Mouse (Mus musculus): ENCODE measurements at regions not wholly inside any gene's neighbourhood (a gene's known extent, or its start where the extent isn't known, plus 50 kb on each side); places are given as distances from the start of the nearest gene placed in this dataset.
A peak's percentile ranks its signal among the peaks of the same experiment; 100 is the strongest.

DNA sequence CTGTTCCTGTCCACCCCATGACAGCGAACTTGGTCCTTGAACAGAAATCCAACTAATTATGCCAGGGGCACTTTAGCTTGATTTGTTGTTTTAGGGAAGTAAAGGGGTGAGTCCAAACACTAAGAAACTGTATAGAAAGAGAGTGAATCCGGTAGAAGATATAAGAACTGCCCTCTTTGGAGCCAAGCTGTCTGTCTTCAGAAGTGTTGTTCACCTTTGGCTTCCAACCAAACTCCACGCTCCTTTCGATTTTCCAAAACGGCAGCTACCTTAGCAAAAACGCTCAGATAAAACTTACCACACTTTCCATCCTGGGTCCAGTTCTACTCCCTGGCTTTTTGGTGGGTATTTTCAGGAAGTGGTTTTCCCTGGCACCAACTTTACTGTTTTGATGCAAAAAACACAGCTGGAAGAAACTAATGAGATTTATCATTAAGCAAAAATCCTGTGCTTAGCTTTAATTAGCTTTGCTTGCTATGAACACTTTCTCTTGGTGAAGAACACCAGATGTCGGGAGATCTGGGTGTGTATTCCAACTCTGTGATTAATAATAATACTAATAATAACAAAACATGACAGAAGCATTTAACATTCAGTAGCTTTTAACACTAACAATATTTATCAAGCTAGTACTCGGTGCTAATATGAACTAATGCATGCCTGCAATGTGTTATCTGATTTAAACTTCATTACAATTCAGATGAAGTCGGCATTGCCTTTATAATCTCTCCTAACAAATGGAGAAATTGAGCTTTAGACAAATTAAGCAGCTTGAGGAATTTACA, 365.3 kb downstream of the Ets1 start:
- Histone ChIP-seq H3K4me2 (replicated peaks; ENCODE audit: low read depth, low read length, severe bottlenecking) (peak overlapping the region; percentile 31; the same call in 1 of the 2 replicates), H3K4me3 (replicated peaks; ENCODE audit: low read length) (no peak overlapping the region)
- WGBS, result 30% methylated on average over 9 of the region's 9 CpGs

GRCm38 (mm10) chr9:33003880-33004279, 367.9 kb downstream of the Ets1 start:
- Histone ChIP-seq H3K4me3 (replicated peaks; ENCODE audit: low read length) (no peak overlapping the region), H3K27me3 (ENCODE audit: control insufficient read depth, insufficient read depth, low read length) (no peaks in the 10 kb centered on the region), H3K9me3 (ENCODE audit: control insufficient read depth, low read length) (no peaks in the 10 kb centered on the region), H3K27ac (replicated peaks; ENCODE audit: low read depth, low read length) (no peak overlapping the region), H3K4me2 (replicated peaks; ENCODE audit: low read depth, low read length, severe bottlenecking) (no peak overlapping the region), H3K36me3 (ENCODE audit: control insufficient read depth, insufficient read depth, low read length) (no peaks in the 10 kb centered on the region), H3K9ac (ENCODE audit: low read depth, low read length, severe bottlenecking) (no peak overlapping the region), H3K4me1 (ENCODE audit: control insufficient read depth, insufficient read depth, low read length) (peaks cover 12% of the 10 kb centered on the region)
- DNase-seq (ENCODE audit: low spot score) (no peak), ATAC-seq (ENCODE audit: low FRiP score, low read depth) (no peak)
- 97% methylated on average over 1 of the region's 1 CpGs for WGBS
- no peak for TF ChIP-seq POLR2A (IDR thresholded peaks at IDR 0.05; ENCODE audit: borderline replicate concordance, extremely low read depth, insufficient read depth, insufficient read length)

More for the DNA sequence above, 365.3 kb downstream of the Ets1 start:
- no peak overlapping the region for H3K9ac ChIP-seq (ENCODE audit: low read depth, low read length, severe bottlenecking)
- TF ChIP-seq POLR2A (IDR thresholded peaks at IDR 0.05; ENCODE audit: borderline replicate concordance, extremely low read depth, insufficient read depth, insufficient read length), result no peak
- H3K36me3 ChIP-seq (ENCODE audit: control insufficient read depth, insufficient read depth, low read length), result no peaks in the 10 kb centered on the region
- no peak overlapping the region for H3K27ac ChIP-seq (replicated peaks; ENCODE audit: low read depth, low read length)
- peaks cover 5% of the 10 kb centered on the region for H3K9me3 ChIP-seq (ENCODE audit: control insufficient read depth, low read length)
- DNase-seq (ENCODE audit: low spot score), result no peak
- H3K4me1 ChIP-seq (ENCODE audit: control insufficient read depth, insufficient read depth, low read length), result peaks cover 12% of the 10 kb centered on the region
- H3K27me3 ChIP-seq (ENCODE audit: control insufficient read depth, insufficient read depth, low read length), result no peaks in the 10 kb centered on the region
- no peak for ATAC-seq (ENCODE audit: low FRiP score, low read depth)

GRCm38 (mm10) chr9:33004536-33004935, 368.5 kb downstream of the Ets1 start:
- Histone ChIP-seq H3K4me1 (ENCODE audit: control insufficient read depth, insufficient read depth, low read length) (peaks cover 12% of the 10 kb centered on the region), H3K9ac (ENCODE audit: low read depth, low read length, severe bottlenecking) (no peak overlapping the region), H3K4me2 (replicated peaks; ENCODE audit: low read depth, low read length, severe bottlenecking) (no peak overlapping the region), H3K9me3 (ENCODE audit: control insufficient read depth, low read length) (no peaks in the 10 kb centered on the region), H3K27ac (replicated peaks; ENCODE audit: low read depth, low read length) (no peak overlapping the region), H3K4me3 (replicated peaks; ENCODE audit: low read length) (no peak overlapping the region), H3K36me3 (ENCODE audit: control insufficient read depth, insufficient read depth, low read length) (no peaks in the 10 kb centered on the region), H3K27me3 (ENCODE audit: control insufficient read depth, insufficient read depth, low read length) (no peaks in the 10 kb centered on the region)
- ATAC-seq (ENCODE audit: low FRiP score, low read depth) (no peak), DNase-seq (ENCODE audit: low spot score) (no peak)
- TF ChIP-seq POLR2A (IDR thresholded peaks at IDR 0.05; ENCODE audit: borderline replicate concordance, extremely low read depth, insufficient read depth, insufficient read length), result no peak
- 92% methylated on average over 3 of the region's 3 CpGs for WGBS

DNA sequence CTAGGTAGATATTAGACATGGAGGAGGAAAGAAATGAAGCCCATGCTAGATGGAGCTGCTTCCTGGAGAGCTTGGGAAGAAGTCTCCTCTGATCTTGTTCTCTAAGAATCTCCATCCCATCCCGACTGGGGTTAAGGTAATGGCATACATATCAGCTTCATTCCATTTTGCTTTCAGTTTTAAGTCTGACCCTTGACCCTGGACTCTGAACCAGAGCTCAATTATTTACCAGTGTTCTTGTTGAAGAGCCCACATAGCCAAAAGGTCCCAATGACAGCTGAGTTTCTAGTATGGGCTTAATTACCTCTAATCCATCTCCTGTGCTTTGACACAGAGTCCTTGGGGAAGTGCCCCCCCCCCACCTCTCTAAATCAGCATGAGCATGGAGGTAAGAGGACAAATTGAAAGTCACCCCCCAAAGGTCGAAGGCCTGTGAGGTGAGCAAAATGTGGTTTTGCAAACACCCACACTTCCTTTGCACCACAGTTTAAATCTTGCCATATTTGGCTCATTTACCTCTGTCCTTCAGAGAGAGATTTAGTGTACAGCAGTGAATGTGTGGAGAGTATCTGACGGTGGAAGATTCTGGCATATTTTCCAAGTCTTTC, 371.5 kb downstream of the Ets1 start:
- Histone ChIP-seq H3K9ac (ENCODE audit: low read depth, low read length, severe bottlenecking) (no peak overlapping the region), H3K4me3 (replicated peaks; ENCODE audit: low read length) (no peak overlapping the region), H3K27me3 (ENCODE audit: control insufficient read depth, insufficient read depth, low read length) (no peaks in the 10 kb centered on the region), H3K36me3 (ENCODE audit: control insufficient read depth, insufficient read depth, low read length) (no peaks in the 10 kb centered on the region), H3K27ac (replicated peaks; ENCODE audit: low read depth, low read length) (no peak overlapping the region), H3K4me1 (ENCODE audit: control insufficient read depth, insufficient read depth, low read length) (no peaks in the 10 kb centered on the region), H3K9me3 (ENCODE audit: control insufficient read depth, low read length) (no peaks in the 10 kb centered on the region), H3K4me2 (replicated peaks; ENCODE audit: low read depth, low read length, severe bottlenecking) (no peak overlapping the region)
- WGBS, result 60% methylated on average over 3 of the region's 3 CpGs
- DNase-seq (ENCODE audit: low spot score) (no peak), ATAC-seq (ENCODE audit: low FRiP score, low read depth) (no peak)
- no peak for TF ChIP-seq POLR2A (IDR thresholded peaks at IDR 0.05; ENCODE audit: borderline replicate concordance, extremely low read depth, insufficient read depth, insufficient read length)

DNA sequence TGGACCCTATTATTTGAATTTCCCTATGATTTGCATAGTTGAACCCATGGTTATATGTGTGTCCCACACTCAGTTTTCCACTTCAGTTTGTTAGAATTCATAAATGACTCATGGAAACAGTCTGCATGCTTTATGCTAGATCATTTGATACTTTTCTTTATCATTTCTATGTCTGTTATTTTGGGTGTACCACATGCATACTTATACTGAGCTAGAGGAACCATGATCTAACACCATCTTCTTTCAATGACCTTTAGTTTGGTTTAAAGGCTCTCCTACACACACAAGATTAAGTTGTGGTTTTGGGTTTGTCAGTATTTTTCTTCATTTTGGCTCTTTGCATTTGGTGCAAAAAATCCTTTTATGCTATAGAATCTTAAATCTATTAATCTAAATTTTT, 375.2 kb downstream of the Ets1 start:
- Histone ChIP-seq H3K9ac (ENCODE audit: low read depth, low read length, severe bottlenecking) (no peak overlapping the region), H3K4me1 (ENCODE audit: control insufficient read depth, insufficient read depth, low read length) (no peaks in the 10 kb centered on the region), H3K27me3 (ENCODE audit: control insufficient read depth, insufficient read depth, low read length) (no peaks in the 10 kb centered on the region), H3K4me2 (replicated peaks; ENCODE audit: low read depth, low read length, severe bottlenecking) (no peak overlapping the region), H3K27ac (replicated peaks; ENCODE audit: low read depth, low read length) (no peak overlapping the region), H3K9me3 (ENCODE audit: control insufficient read depth, low read length) (no peaks in the 10 kb centered on the region), H3K36me3 (ENCODE audit: control insufficient read depth, insufficient read depth, low read length) (no peaks in the 10 kb centered on the region), H3K4me3 (replicated peaks; ENCODE audit: low read length) (no peak overlapping the region)
- DNase-seq (ENCODE audit: low spot score) (no peak), ATAC-seq (ENCODE audit: low FRiP score, low read depth) (no peak)
- no peak for TF ChIP-seq POLR2A (IDR thresholded peaks at IDR 0.05; ENCODE audit: borderline replicate concordance, extremely low read depth, insufficient read depth, insufficient read length)

All from limb, embryonic 14.5 days (tissue).